In the genomic region with DNA sequence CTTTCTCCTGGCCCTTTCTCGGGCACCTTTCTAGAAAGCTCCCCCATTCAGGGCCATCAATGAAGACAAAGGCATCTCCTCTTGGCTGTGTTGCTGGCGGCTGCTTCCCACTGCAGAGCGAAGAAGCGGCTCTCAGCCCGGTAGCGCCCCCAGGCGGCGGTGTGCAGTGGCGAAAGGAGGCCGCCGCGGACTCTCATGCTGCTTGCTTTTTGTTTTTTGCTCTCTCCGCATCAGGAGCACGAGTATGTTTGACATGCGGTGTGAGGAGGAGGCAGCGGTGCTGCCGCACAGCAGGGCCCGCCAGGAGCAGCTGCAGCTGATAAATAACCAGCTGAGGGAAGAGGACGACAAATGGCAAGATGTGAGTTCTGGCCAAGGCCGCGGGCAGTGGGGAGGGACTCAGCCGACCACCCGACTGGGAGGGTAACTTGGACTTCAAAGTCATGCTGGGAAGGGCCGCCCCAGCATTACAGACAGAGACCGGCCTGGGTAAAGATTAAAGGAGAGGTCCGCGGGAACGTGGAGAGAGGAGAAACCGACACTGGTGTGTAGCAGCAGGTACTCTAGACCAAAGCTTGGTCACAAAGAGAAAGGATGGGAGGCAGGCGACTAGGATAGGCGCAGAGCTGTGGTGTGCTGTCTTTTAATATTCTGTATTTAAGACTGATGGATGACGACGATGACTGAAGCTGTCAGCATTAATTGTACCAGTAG, we compare ENCODE assay signal across 8 mouse cellular contexts.
DNase-seq lines count a peak whose midpoint lies in the region; ATAC-seq and TF ChIP-seq lines count a peak whose summit lies in the region.

No protein-coding gene starts in this region.

- WGBS in hindbrain, embryonic 10.5 days = 2% methylated on average over 33 of the region's 33 CpGs
- WGBS in lung, embryonic 15.5 days = 5% methylated on average over 33 of the region's 33 CpGs

- peak overlapping the region; percentile 88 for H3K27ac ChIP-seq in hindbrain, embryonic 10.5 days
- H3K27ac ChIP-seq in lung, embryonic 15.5 days = peak overlapping the region; percentile 31; the same call in 1 of the 2 replicates

- H3K36me3 ChIP-seq in hindbrain, embryonic 10.5 days = peaks cover 17% of the 10 kb centered on the region
- peaks cover 12% of the 10 kb centered on the region; the same call in 1 of the 2 replicates for H3K36me3 ChIP-seq in lung, embryonic 15.5 days

- CTCF ChIA-PET in Patski (lab: Charles Lee) = interaction anchor here (1.4 to 2.1 kb wide), 2 partner anchors 8 to 28 kb away, joined by 4 read pairs; no protein-coding TSS in a partner anchor

- no peaks in the 10 kb centered on the region for H3K9me3 ChIP-seq in hindbrain, embryonic 10.5 days
- no peaks in the 10 kb centered on the region for H3K9me3 ChIP-seq in lung, embryonic 15.5 days

- H3K4me3 ChIP-seq in hindbrain, embryonic 10.5 days = peak overlapping the region; percentile 50
- H3K4me3 ChIP-seq in lung, embryonic 15.5 days = peak overlapping the region; percentile 36

- peak overlapping the region; percentile 56 for H3K4me2 ChIP-seq in lung, embryonic 15.5 days

- POLR2A ChIA-PET in Patski (lab: Charles Lee) = no interaction called here

- H3K4me1 ChIP-seq in hindbrain, embryonic 10.5 days (replicated peaks) = peaks cover 33% of the 10 kb centered on the region
- peaks cover 7% of the 10 kb centered on the region for H3K4me1 ChIP-seq in lung, embryonic 15.5 days

- H3K27me3 ChIP-seq in Patski = no peaks in the 10 kb centered on the region
- peaks cover 21% of the 10 kb centered on the region for H3K27me3 ChIP-seq in hindbrain, embryonic 10.5 days (ENCODE audit: insufficient read depth, poor library complexity, severe bottlenecking)
- no peaks in the 10 kb centered on the region for H3K27me3 ChIP-seq in lung, embryonic 15.5 days

- ATAC-seq in Patski = no peak
- peak; percentile 88 for ATAC-seq in frontal cortex, adult (ENCODE audit: low TSS enrichment)
- peak; percentile 77 for ATAC-seq in lung, embryonic 15.5 days (ENCODE audit: borderline replicate concordance, extremely low read depth, low FRiP score, low TSS enrichment)

- in situ Hi-C loops in Patski (cut with MboI; ENCODE audit: low pct_unique_long_range_greater_than_20kb) = loop anchor here (25.0 kb wide), 1 partner anchor 735 kb away; the partner anchor contains the start of gene Nsun7

- TF ChIP-seq CTCF in Patski (IDR thresholded peaks at IDR 0.05) = peak; percentile 71

- no peak for DNase-seq in Patski (ENCODE audit: low read depth, low spot score)
- peak; percentile 71 for DNase-seq in cerebellum, adult 8-10 months
- peak; percentile 94 for DNase-seq in hindbrain, embryonic 10.5 days (ENCODE audit: low spot score)
- peak; percentile 92 to 93 for DNase-seq in layer of hippocampus, postnatal 10 days (ENCODE audit: low spot score in 2 of 2)
- DNase-seq in retina, postnatal 1 day = peak; percentile 90
- no peak for DNase-seq in c-Kit-positive CD71-positive TER-119-positive erythroid progenitor cells, embryonic 14.5 days (ENCODE audit: low spot score)

- peak overlapping the region; percentile 39; the same call in 1 of the 2 replicates for H3K9ac ChIP-seq in lung, embryonic 15.5 days

Comparison
In these comparisons a context has a peak if more than half of its experiments do, and no peak if none do; other contexts are left out.
1. DNase-seq: peak in cerebellum, adult 8-10 months (single experiment), hindbrain, embryonic 10.5 days (single experiment), layer of hippocampus, postnatal 10 days (2 of 2) and retina, postnatal 1 day (single experiment); none in Patski (single experiment) and c-Kit-positive CD71-positive TER-119-positive erythroid progenitor cells, embryonic 14.5 days (single experiment).